Mouse (Mus musculus) heart, embryonic 13.5 days (tissue): ENCODE measurements around the gene Slc25a24. TPM values are rescaled to one million over a fixed set of nuclear protein-coding genes. Genes with fewer than 3 reads are reported as not detected.

ENCODE experiments used
- ATAC-seq: fragments of 200-750 bp; cut with Nextera tagmentation; 2 replicates; pipeline ENCODE4 v1.8.0; 2017; ENCODE audit warnings: moderate TSS enrichment; ENCODE audit not compliant: insufficient number of reproducible peaks, low FRiP score, low TSS enrichment; ENCODE audit errors: extremely low read depth
- H3K27ac ChIP-seq: fragments of 300-500 bp; sonication (generic); replicated peaks from 2 replicates; pipeline ENCODE4 v1.5.1; 2015; ENCODE audit warnings: moderate library complexity, mild to moderate bottlenecking, inconsistent platforms
- H3K27me3 ChIP-seq: fragments of 300-500 bp; sonication (generic); replicated peaks from 2 replicates; pipeline ENCODE4 v1.6.1; 2015; ENCODE audit warnings: mild to moderate bottlenecking, inconsistent platforms
- H3K36me3 ChIP-seq: fragments of 300-500 bp; sonication (generic); 2 replicates; pipeline ENCODE4 v1.6.1; 2015; ENCODE audit warnings: mild to moderate bottlenecking, inconsistent platforms
- H3K4me1 ChIP-seq: fragments of 300-500 bp; sonication (generic); 2 replicates; pipeline ENCODE4 v1.6.1; 2015; ENCODE audit warnings: inconsistent platforms
- H3K4me2 ChIP-seq: fragments of 300-500 bp; sonication (generic); 2 replicates; pipeline ENCODE4 v1.6.1; 2015; ENCODE audit warnings: inconsistent platforms, mild to moderate bottlenecking, moderate library complexity
- H3K4me3 ChIP-seq: fragments of 300-500 bp; sonication (generic); 2 replicates; pipeline ENCODE4 v1.5.1; 2015; ENCODE audit warnings: moderate library complexity, mild to moderate bottlenecking, inconsistent platforms
- H3K9ac ChIP-seq: fragments of 300-500 bp; sonication (generic); 2 replicates; pipeline ENCODE4 v1.6.1; 2015; ENCODE audit warnings: inconsistent platforms, mild to moderate bottlenecking, moderate library complexity
- H3K9me3 ChIP-seq: fragments of 300-500 bp; sonication (generic); 2 replicates; pipeline ENCODE4 v1.6.1; 2016; ENCODE audit warnings: inconsistent platforms
- WGBS: fragments of 180-500 bp; shearing (Covaris S2); methylation state at CpG from one replicate; pipeline ENCODE4 v1.1.7; 2015; ENCODE audit warnings: mixed read lengths; 5-methylcytosine and 5-hydroxymethylcytosine counted together
- polyA plus RNA-seq: library from polyadenylated mRNA; unstranded; fragments of >200 nt; fragmentation: Nextera tagmentation; extraction: Ambion mirVana; gene quantifications from 2 replicates; pipeline ENCODE4 v1.2.1, GENCODE M21; 2015

The Slc25a24 gene
- polyA plus RNA-seq, 1 experiment from 2014 or later = 25.6 TPM

DNA sequence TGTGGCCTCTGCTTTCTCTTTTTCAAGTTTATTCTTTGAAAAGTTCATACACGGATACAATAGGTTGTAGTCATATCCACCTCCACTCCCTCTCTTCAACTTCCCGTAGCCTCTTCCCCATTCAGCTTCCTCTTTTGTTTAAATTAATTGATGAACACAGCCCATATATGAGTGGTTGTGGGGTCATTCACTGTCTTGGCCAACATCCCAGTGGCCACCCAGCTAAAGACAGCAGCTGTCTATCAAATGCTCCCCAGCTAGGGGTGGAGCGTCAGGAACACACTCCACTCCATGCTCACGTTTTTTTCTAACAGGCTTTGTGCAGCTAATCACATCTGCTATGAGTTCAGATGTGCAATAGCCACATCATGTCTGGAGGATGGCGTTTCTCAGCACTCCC is 6.8 kb downstream of the Slc25a24 start:
- no peak overlapping the region for H3K27ac ChIP-seq
- no peak overlapping the region for H3K4me2 ChIP-seq
- H3K36me3 ChIP-seq = peaks cover 63% of the 10 kb centered on the region
- ATAC-seq = no peak
- H3K9ac ChIP-seq = no peak overlapping the region
- H3K27me3 ChIP-seq = no peaks in the 10 kb centered on the region
- H3K4me3 ChIP-seq = no peak overlapping the region
- WGBS = 57% methylated on average over 5 of the region's 5 CpGs
- H3K4me1 ChIP-seq = peaks cover 23% of the 10 kb centered on the region
- H3K9me3 ChIP-seq = peaks cover 9% of the 10 kb centered on the region; the same call in 1 of the 2 replicates

DNA sequence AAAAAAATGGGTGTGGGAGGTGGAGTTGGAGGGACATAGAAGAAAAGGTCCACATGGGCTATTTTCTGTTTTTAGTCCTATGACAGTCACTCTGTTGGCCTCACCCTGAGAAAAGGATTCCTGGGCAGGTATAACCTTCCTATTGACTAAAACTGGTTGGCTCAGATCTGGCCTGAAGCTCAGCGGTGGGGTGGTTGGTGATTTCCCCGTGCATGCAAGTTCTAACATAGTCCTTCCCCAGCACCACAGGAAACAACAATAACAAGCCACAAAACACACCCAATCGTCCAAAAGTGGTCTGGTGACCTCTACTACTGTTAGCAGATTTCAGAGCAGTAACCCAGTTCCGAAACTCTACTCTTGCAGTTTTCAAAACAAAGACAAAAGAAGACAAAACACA is 10.0 kb downstream of the Slc25a24 start:
- Histone ChIP-seq H3K9ac (no peak overlapping the region), H3K4me1 (peaks cover 9% of the 10 kb centered on the region; the same call in 1 of the 2 replicates), H3K9me3 (peaks cover 9% of the 10 kb centered on the region; the same call in 1 of the 2 replicates), H3K27me3 (no peaks in the 10 kb centered on the region), H3K27ac (no peak overlapping the region), H3K4me2 (no peak overlapping the region), H3K36me3 (peaks cover 61% of the 10 kb centered on the region), H3K4me3 (no peak overlapping the region)
- WGBS = 84% methylated on average over 4 of the region's 4 CpGs
- no peak for ATAC-seq

DNA sequence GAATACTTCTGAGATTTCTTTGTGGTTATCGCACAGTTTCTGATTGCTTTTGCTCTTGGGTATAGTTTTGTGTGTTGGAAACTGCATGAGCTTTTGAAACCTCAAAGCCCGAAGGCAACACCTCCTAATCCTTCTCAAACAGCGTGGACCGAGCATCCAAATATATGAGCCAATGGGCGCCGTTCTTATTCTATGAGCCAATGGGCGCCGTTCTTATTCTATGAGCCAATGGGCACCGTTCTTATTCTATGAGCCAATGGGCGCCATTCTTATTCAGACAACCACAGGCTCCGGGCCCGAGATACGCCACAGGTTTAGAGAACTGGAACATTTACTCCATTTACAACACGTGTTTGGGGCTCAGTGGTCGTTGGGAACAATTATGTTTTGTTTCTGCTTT is 11.1 kb downstream of the Slc25a24 start:
- ATAC-seq = no peak
- 94% methylated on average over 15 of the region's 15 CpGs for WGBS
- no peak overlapping the region for H3K4me3 ChIP-seq

DNA sequence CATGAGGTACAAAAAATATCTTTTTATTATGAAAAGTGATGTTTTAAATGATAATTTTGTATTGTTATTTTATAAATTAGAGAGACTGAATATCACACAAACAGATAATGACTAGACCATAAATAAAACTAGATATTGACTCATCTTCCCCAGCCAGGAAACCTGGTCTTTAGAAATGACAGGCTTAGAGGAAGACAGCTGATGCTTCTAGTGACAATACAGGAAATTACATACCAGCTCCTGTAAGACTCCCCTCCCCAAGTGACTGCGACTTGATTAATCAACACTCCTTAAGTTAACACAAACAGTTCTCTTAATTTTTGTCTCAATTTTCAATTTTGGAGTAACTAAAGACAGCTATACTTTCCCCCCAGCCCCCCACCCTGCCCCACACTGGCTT is 12.4 kb downstream of the Slc25a24 start:
- no peak overlapping the region for H3K4me2 ChIP-seq
- no peak overlapping the region for H3K9ac ChIP-seq
- H3K4me3 ChIP-seq = no peak overlapping the region
- H3K27ac ChIP-seq = no peak overlapping the region
- H3K4me1 ChIP-seq = no peaks in the 10 kb centered on the region
- no peaks in the 10 kb centered on the region for H3K27me3 ChIP-seq
- 68% methylated on average over 1 of the region's 1 CpGs for WGBS
- H3K36me3 ChIP-seq = peaks cover 55% of the 10 kb centered on the region
- no peak for ATAC-seq
- H3K9me3 ChIP-seq = peaks cover 9% of the 10 kb centered on the region; the same call in 1 of the 2 replicates

More for the DNA sequence above, 11.1 kb downstream of the Slc25a24 start:
- H3K4me1 ChIP-seq = peaks cover 9% of the 10 kb centered on the region; the same call in 1 of the 2 replicates
- peaks cover 60% of the 10 kb centered on the region for H3K36me3 ChIP-seq
- no peaks in the 10 kb centered on the region for H3K27me3 ChIP-seq
- H3K27ac ChIP-seq = no peak overlapping the region
- H3K9me3 ChIP-seq = peaks cover 9% of the 10 kb centered on the region; the same call in 1 of the 2 replicates
- no peak overlapping the region for H3K9ac ChIP-seq
- no peak overlapping the region for H3K4me2 ChIP-seq

DNA sequence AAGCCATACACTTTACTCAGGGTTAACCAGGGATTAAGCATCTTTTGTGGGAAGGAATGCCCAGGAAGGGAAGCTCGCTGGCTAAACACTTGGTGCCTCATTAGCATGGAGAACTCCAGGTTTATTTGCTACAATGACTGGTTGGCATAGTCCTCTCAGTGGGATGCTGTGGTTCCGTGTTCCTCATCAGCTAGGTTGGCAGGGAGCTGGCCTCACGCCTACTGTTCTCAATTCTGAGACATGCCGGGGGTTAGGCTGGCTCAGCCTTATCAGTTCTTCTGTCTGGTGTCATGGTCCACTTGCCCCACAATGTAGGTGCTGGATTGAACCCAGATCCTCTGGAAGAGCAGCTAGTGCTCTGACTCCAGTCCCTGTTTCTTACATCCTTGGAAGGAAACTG is 29.6 kb downstream of the Slc25a24 start:
- Histone ChIP-seq H3K27me3 (no peaks in the 10 kb centered on the region), H3K4me2 (no peak overlapping the region), H3K4me3 (no peak overlapping the region), H3K36me3 (peaks cover 22% of the 10 kb centered on the region), H3K4me1 (no peaks in the 10 kb centered on the region), H3K9me3 (no peaks in the 10 kb centered on the region), H3K27ac (no peak overlapping the region), H3K9ac (no peak overlapping the region)
- 73% methylated on average over 4 of the region's 4 CpGs for WGBS
- no peak for ATAC-seq

DNA sequence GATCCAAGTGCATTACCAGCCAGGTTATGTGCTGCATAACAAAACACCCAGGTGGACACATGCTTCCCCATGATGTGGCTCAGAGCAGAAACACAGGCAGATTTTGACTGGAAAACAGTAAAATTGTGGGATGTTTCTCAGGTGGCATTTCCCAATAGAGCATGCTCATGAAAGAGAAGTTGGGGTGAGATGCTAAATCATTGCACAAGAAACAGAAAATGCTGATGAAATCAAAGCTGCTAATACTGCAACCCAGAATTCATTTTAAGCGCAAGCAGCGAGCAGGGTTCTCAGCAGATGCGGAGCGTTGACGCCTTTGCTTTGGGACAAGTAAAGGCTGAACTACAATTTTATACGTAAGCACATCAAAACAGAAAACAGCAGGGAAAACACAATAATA is 30.5 kb downstream of the Slc25a24 start:
- ATAC-seq = no peak
- H3K36me3 ChIP-seq = peaks cover 26% of the 10 kb centered on the region
- H3K9ac ChIP-seq = no peak overlapping the region
- no peak overlapping the region for H3K4me3 ChIP-seq
- no peaks in the 10 kb centered on the region for H3K9me3 ChIP-seq
- no peaks in the 10 kb centered on the region for H3K27me3 ChIP-seq
- no peak overlapping the region for H3K4me2 ChIP-seq
- no peak overlapping the region for H3K27ac ChIP-seq
- WGBS = 94% methylated on average over 6 of the region's 6 CpGs
- no peaks in the 10 kb centered on the region for H3K4me1 ChIP-seq

DNA sequence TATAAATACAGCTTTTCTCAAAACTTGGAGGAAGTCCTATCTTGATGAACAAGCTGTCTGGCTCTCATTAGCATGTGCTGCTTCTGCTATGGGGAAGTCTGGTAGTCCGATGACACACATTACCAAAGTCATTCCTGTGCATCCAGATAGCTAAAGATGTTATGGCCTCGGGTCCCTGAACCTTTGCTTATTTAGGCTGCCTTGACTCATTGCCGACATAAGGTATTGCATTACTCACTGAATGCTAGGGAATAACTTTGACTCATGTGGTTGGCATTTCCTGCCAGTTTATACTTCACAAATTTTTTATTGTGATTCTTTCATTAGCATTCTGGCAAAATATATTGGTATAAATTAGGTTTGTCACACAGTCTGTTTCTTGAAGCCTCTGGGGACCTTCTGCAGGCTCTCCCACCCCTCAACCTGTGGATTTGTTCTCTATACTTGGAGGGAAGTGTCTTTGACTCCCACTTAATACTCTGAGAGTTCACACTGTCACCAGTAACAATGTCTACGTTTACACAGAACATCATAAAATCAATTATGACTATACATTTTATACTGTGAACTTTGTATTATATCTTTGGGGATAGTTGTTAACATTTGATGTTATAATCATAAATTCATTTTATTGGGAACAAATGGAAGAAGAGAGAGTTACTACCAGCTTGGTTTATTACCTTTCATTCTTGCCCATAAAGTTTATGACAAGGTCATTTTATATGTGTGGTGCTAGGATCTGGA is 33.1 kb downstream of the Slc25a24 start:
- Histone ChIP-seq H3K27ac (no peak overlapping the region), H3K9me3 (no peaks in the 10 kb centered on the region), H3K4me3 (no peak overlapping the region), H3K4me2 (no peak overlapping the region), H3K27me3 (no peaks in the 10 kb centered on the region), H3K4me1 (no peaks in the 10 kb centered on the region), H3K9ac (no peak overlapping the region), H3K36me3 (peaks cover 46% of the 10 kb centered on the region)
- WGBS = 74% methylated on average over 4 of the region's 4 CpGs
- ATAC-seq = no peak

DNA sequence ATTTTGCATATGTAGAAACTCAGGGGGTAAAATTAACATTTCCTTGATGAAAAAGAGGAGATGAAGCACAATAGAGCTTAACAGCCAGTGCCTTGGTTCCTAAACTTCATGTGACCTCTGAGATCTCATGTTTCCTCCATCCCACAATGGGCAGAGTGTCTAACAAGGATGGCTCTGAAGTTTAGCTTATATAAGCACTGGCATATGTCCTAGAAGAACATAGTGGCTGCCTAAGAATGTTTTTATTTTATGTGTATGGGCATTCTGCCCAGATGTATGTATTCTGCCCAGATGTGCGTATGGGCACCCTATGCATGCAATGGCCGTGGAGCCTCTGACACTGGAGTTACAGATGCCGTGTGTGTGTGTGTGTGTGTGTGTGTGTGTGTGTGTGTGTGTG is 34.5 kb downstream of the Slc25a24 start:
- no peak overlapping the region for H3K9ac ChIP-seq
- H3K4me1 ChIP-seq = no peaks in the 10 kb centered on the region
- no peak overlapping the region for H3K4me3 ChIP-seq
- H3K27me3 ChIP-seq = no peaks in the 10 kb centered on the region
- WGBS = 93% methylated on average over 3 of the region's 3 CpGs
- no peak overlapping the region for H3K4me2 ChIP-seq
- H3K9me3 ChIP-seq = no peaks in the 10 kb centered on the region
- peaks cover 58% of the 10 kb centered on the region for H3K36me3 ChIP-seq
- no peak for ATAC-seq
- no peak overlapping the region for H3K27ac ChIP-seq

DNA sequence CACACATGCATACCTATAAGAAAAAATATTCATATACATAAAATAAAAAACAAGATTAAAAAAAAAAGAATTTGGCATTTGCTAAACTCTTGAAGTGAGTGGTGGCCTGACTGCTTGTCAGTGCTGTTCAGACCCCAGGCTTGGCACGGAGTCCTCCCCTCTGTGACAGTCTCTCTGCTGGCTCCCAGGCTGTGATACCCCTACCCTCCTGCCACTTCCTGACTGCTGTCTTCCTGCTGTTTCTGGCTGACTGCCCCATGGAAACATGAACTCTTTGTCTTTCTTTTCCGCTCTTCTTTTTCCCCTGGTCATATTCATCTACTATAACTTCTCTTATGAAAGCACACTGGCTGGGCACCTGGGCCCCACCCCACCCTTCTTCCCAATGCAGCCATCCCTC is 41.1 kb downstream of the Slc25a24 start:
- Histone ChIP-seq H3K9me3 (no peaks in the 10 kb centered on the region), H3K36me3 (peaks cover 80% of the 10 kb centered on the region), H3K4me2 (no peak overlapping the region), H3K4me1 (peaks cover 8% of the 10 kb centered on the region; the same call in 1 of the 2 replicates), H3K4me3 (no peak overlapping the region), H3K27ac (no peak overlapping the region), H3K9ac (no peak overlapping the region), H3K27me3 (no peaks in the 10 kb centered on the region)
- 82% methylated on average over 2 of the region's 2 CpGs for WGBS
- ATAC-seq = no peak

DNA sequence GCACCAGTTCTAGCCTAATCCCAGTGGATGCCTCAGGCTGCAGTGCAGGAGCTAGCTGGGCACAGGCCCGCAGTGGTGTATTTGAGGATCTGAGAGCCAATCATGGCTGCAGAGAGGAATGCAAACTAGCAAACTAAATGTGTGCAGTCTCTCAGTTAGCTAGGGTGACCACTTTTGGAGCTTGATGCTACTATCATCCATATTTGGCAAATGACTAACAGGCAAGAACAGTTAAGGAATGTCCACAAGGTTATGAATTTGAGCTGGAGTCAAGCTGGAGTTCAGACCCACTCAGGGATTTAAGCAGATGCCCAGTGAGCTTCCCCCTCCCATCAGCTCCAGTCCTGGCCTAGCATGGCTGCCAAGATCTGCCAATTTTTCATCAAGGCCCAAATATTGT is 41.7 kb downstream of the Slc25a24 start:
- peaks cover 77% of the 10 kb centered on the region for H3K36me3 ChIP-seq
- WGBS = 63% methylated on average over 1 of the region's 1 CpGs
- no peak overlapping the region for H3K27ac ChIP-seq
- no peak overlapping the region for H3K9ac ChIP-seq
- no peak for ATAC-seq
- no peak overlapping the region for H3K4me2 ChIP-seq
- no peaks in the 10 kb centered on the region for H3K27me3 ChIP-seq
- no peaks in the 10 kb centered on the region for H3K9me3 ChIP-seq
- H3K4me1 ChIP-seq = peaks cover 8% of the 10 kb centered on the region; the same call in 1 of the 2 replicates
- H3K4me3 ChIP-seq = no peak overlapping the region

DNA sequence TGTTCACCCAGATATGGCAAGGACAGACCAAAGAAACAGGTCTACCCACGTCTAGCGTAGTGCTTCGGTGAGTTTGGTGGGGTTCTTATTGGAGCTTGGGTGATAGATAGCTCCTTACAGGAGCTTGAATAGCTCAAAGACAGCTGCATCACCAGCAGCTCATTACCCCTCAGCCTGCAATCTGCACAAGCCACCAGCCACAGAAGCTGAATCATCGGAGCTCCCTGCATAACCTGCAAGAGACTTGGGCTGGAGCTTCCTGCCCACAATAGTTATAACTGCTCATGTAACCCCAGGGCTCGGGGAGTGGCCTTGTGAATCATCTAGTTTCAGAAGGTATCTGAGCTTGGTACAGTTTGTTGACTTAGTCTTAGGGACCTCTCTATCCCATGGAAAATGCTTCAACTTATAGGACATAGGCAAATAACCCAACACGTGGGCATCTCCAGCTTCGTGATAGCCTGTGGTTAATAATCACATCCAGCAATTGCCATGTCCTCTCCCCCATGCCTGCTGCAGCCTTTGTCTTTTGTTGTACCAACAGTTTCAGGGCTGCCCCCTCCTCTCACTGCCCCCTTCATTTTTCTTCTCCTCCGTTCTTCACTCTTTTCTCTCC is 42.4 kb downstream of the Slc25a24 start:
- H3K36me3 ChIP-seq = peaks cover 76% of the 10 kb centered on the region
- no peak for ATAC-seq
- 82% methylated on average over 8 of the region's 8 CpGs for WGBS

DNA sequence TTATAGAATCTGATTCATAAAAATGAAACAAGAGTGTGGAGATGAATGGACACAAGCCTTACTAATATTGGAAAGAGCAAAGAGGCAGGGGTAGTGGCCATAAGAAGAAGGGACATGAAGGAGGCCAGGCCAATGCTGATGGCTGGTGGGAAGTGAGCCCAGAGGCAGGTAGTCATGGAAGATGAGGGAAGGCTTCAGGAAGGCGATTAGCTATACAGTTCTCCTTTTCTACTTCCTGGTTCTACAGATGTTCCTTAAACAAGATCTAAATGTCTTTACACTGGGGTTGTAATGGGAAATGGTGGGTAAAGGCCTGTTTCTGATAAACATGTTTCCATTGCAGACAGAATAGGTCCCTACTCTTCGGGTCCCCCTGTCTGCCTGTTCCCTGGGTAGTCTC is 46.2 kb downstream of the Slc25a24 start:
- Histone ChIP-seq H3K9me3 (no peaks in the 10 kb centered on the region), H3K36me3 (peaks cover 54% of the 10 kb centered on the region), H3K9ac (no peak overlapping the region), H3K4me1 (peaks cover 7% of the 10 kb centered on the region; the same call in 1 of the 2 replicates), H3K4me2 (no peak overlapping the region), H3K27ac (no peak overlapping the region), H3K4me3 (no peak overlapping the region), H3K27me3 (no peaks in the 10 kb centered on the region)
- no peak for ATAC-seq
- 80% methylated on average over 2 of the region's 2 CpGs for WGBS

More for the DNA sequence above, 42.4 kb downstream of the Slc25a24 start:
- Histone ChIP-seq H3K4me2 (no peak overlapping the region), H3K27ac (no peak overlapping the region), H3K4me1 (peaks cover 8% of the 10 kb centered on the region; the same call in 1 of the 2 replicates), H3K4me3 (no peak overlapping the region), H3K9me3 (no peaks in the 10 kb centered on the region), H3K9ac (no peak overlapping the region), H3K27me3 (no peaks in the 10 kb centered on the region)
